Mouse (Mus musculus) limb, embryonic 13.5 days (tissue): ENCODE measurements around the gene Olfm1. TPM values are rescaled to one million over a fixed set of nuclear protein-coding genes. Genes with fewer than 3 reads are reported as not detected.

ENCODE experiments used
- ATAC-seq: fragments of 200-750 bp; cut with Nextera tagmentation; 2 replicates; pipeline ENCODE4 v1.8.0; 2017; ENCODE audit warnings: low read depth, moderate number of reproducible peaks, moderate TSS enrichment; ENCODE audit not compliant: low FRiP score
- H3K27ac ChIP-seq: fragments of 300-500 bp; sonication (generic); 2 replicates; pipeline ENCODE4 v1.5.1; 2015; ENCODE audit warnings: inconsistent platforms, mild to moderate bottlenecking, moderate library complexity
- H3K27me3 ChIP-seq: fragments of 300-500 bp; sonication (generic); 2 replicates; pipeline ENCODE4 v1.6.1; 2015; ENCODE audit warnings: mild to moderate bottlenecking, inconsistent platforms
- H3K36me3 ChIP-seq: fragments of 300-500 bp; sonication (generic); 2 replicates; pipeline ENCODE4 v1.6.1; 2015; ENCODE audit warnings: inconsistent platforms, mild to moderate bottlenecking, moderate library complexity
- H3K4me1 ChIP-seq: fragments of 300-500 bp; sonication (generic); 2 replicates; pipeline ENCODE4 v1.6.1; 2015; ENCODE audit warnings: inconsistent platforms
- H3K4me2 ChIP-seq: fragments of 300-500 bp; sonication (generic); replicated peaks from 2 replicates; pipeline ENCODE4 v1.6.1; 2015; ENCODE audit warnings: inconsistent platforms, mild to moderate bottlenecking, moderate library complexity
- H3K4me3 ChIP-seq: fragments of 300-500 bp; sonication (generic); 2 replicates; pipeline ENCODE4 v1.5.1; 2015; ENCODE audit warnings: moderate library complexity, mild to moderate bottlenecking, inconsistent platforms
- H3K9ac ChIP-seq: fragments of 300-500 bp; sonication (generic); 2 replicates; pipeline ENCODE4 v1.6.1; 2015; ENCODE audit warnings: mild to moderate bottlenecking, inconsistent platforms
- H3K9me3 ChIP-seq: fragments of 300-500 bp; sonication (generic); 2 replicates; pipeline ENCODE4 v1.6.1; 2016; ENCODE audit warnings: inconsistent platforms
- WGBS: fragments of 180-500 bp; shearing (Covaris S2); methylation state at CpG from one replicate; pipeline ENCODE4 v1.1.7; 2015; 5-methylcytosine and 5-hydroxymethylcytosine counted together
- polyA plus RNA-seq: library from polyadenylated mRNA; unstranded; fragments of >200 nt; fragmentation: Nextera tagmentation; extraction: Ambion mirVana; gene quantifications from 2 replicates; pipeline ENCODE4 v1.2.1, GENCODE M21; 2015

Olfm1 gene
- polyA plus RNA-seq, 1 experiment from 2014 or later, result 16.9 TPM

- no peak overlapping the region for H3K27ac ChIP-seq
- peak; percentile 71 for ATAC-seq
- H3K9me3 ChIP-seq, result no peaks in the 10 kb centered on the region
- WGBS, result under 1% methylated on average over 44 of the region's 49 CpGs
- peak overlapping the region; percentile 86 for H3K4me2 ChIP-seq
- H3K4me3 ChIP-seq, result peak overlapping the region; percentile 56
- peaks cover 18% of the 10 kb centered on the region for H3K27me3 ChIP-seq
- H3K36me3 ChIP-seq, result peaks cover 5% of the 10 kb centered on the region; the same call in 1 of the 2 replicates
- H3K9ac ChIP-seq, result peak overlapping the region; percentile 85
- H3K4me1 ChIP-seq, result peaks cover 19% of the 10 kb centered on the region
Measured at GRCm38 (mm10) chr2:28205467-28205805, 12.6 kb downstream of the Olfm1 start.

- Histone ChIP-seq H3K27me3 (peaks cover 18% of the 10 kb centered on the region), H3K27ac (no peak overlapping the region), H3K9ac (peak overlapping the region; percentile 85), H3K9me3 (no peaks in the 10 kb centered on the region), H3K4me1 (peaks cover 19% of the 10 kb centered on the region), H3K36me3 (peaks cover 5% of the 10 kb centered on the region; the same call in 1 of the 2 replicates), H3K4me2 (peak overlapping the region; percentile 86), H3K4me3 (peak overlapping the region; percentile 56)
- 2% methylated on average over 26 of the region's 51 CpGs for WGBS
- ATAC-seq, result peak; percentile 34
Measured at GRCm38 (mm10) chr2:28205870-28206421, 13.2 kb downstream of the Olfm1 start.

GRCm38 (mm10) chr2:28206472-28206871, 13.7 kb downstream of the Olfm1 start:
- H3K27ac ChIP-seq, result no peak overlapping the region
- no peaks in the 10 kb centered on the region for H3K9me3 ChIP-seq
- peak overlapping the region; percentile 85 for H3K9ac ChIP-seq
- H3K36me3 ChIP-seq, result peaks cover 5% of the 10 kb centered on the region; the same call in 1 of the 2 replicates
- H3K4me1 ChIP-seq, result peaks cover 19% of the 10 kb centered on the region
- H3K4me3 ChIP-seq, result peak overlapping the region; percentile 56
- WGBS, result 14% methylated on average over 11 of the region's 11 CpGs
- no peak for ATAC-seq
- H3K27me3 ChIP-seq, result peaks cover 18% of the 10 kb centered on the region
- H3K4me2 ChIP-seq, result peak overlapping the region; percentile 86

- 82% methylated on average over 3 of the region's 3 CpGs for WGBS
- no peak overlapping the region for H3K4me2 ChIP-seq
- no peak overlapping the region for H3K9ac ChIP-seq
- no peaks in the 10 kb centered on the region for H3K9me3 ChIP-seq
- H3K4me1 ChIP-seq, result peaks cover 20% of the 10 kb centered on the region
- H3K4me3 ChIP-seq, result no peak overlapping the region
- peaks cover 5% of the 10 kb centered on the region; the same call in 1 of the 2 replicates for H3K36me3 ChIP-seq
- peaks cover 18% of the 10 kb centered on the region for H3K27me3 ChIP-seq
- H3K27ac ChIP-seq, result no peak overlapping the region
- ATAC-seq, result no peak
Measured at GRCm38 (mm10) chr2:28207200-28207750, 14.5 kb downstream of the Olfm1 start.

- H3K4me2 ChIP-seq, result no peak overlapping the region
- H3K9me3 ChIP-seq, result no peaks in the 10 kb centered on the region
- H3K36me3 ChIP-seq, result peaks cover 9% of the 10 kb centered on the region; the same call in 1 of the 2 replicates
- no peak for ATAC-seq
- no peak overlapping the region for H3K27ac ChIP-seq
- no peak overlapping the region for H3K4me3 ChIP-seq
- WGBS, result 94% methylated on average over 14 of the region's 14 CpGs
- peaks cover 26% of the 10 kb centered on the region for H3K4me1 ChIP-seq
- no peak overlapping the region for H3K9ac ChIP-seq
- H3K27me3 ChIP-seq, result peaks cover 18% of the 10 kb centered on the region
Measured at GRCm38 (mm10) chr2:28208130-28208745, 15.4 kb downstream of the Olfm1 start.

- no peak overlapping the region for H3K4me3 ChIP-seq
Measured at GRCm38 (mm10) chr2:28209211-28209610, 16.4 kb downstream of the Olfm1 start.

GRCm38 (mm10) chr2:28209653-28210052, 16.9 kb downstream of the Olfm1 start:
- Histone ChIP-seq H3K4me3 (no peak overlapping the region), H3K9ac (no peak overlapping the region), H3K27me3 (peaks cover 14% of the 10 kb centered on the region), H3K27ac (no peak overlapping the region), H3K36me3 (peaks cover 16% of the 10 kb centered on the region), H3K4me2 (no peak overlapping the region), H3K9me3 (no peaks in the 10 kb centered on the region), H3K4me1 (peaks cover 21% of the 10 kb centered on the region)
- 86% methylated on average over 12 of the region's 12 CpGs for whole genome bisulfite sequencing
- ATAC-seq, result no peak

More at GRCm38 (mm10) chr2:28209211-28209610, 16.4 kb downstream of the Olfm1 start:
- H3K36me3 ChIP-seq, result peaks cover 11% of the 10 kb centered on the region; the same call in 1 of the 2 replicates
- no peak overlapping the region for H3K27ac ChIP-seq
- H3K4me2 ChIP-seq, result no peak overlapping the region
- 83% methylated on average over 5 of the region's 5 CpGs for WGBS
- H3K4me1 ChIP-seq, result peaks cover 26% of the 10 kb centered on the region
- ATAC-seq, result no peak
- H3K27me3 ChIP-seq, result peaks cover 18% of the 10 kb centered on the region
- no peaks in the 10 kb centered on the region for H3K9me3 ChIP-seq
- H3K9ac ChIP-seq, result no peak overlapping the region

GRCm38 (mm10) chr2:28210273-28210672, 17.5 kb downstream of the Olfm1 start:
- WGBS, result 29% methylated on average over 4 of the region's 4 CpGs
- H3K4me1 ChIP-seq, result peaks cover 16% of the 10 kb centered on the region
- no peak overlapping the region for H3K27ac ChIP-seq
- no peaks in the 10 kb centered on the region for H3K9me3 ChIP-seq
- H3K9ac ChIP-seq, result no peak overlapping the region
- peaks cover 22% of the 10 kb centered on the region for H3K36me3 ChIP-seq
- no peak overlapping the region for H3K4me2 ChIP-seq
- H3K4me3 ChIP-seq, result no peak overlapping the region
- H3K27me3 ChIP-seq, result peaks cover 9% of the 10 kb centered on the region
- no peak for ATAC-seq

- ATAC-seq, result no peak
- Histone ChIP-seq H3K9ac (no peak overlapping the region), H3K4me1 (peaks cover 8% of the 10 kb centered on the region), H3K27me3 (peaks cover 2% of the 10 kb centered on the region), H3K36me3 (peaks cover 32% of the 10 kb centered on the region), H3K4me3 (no peak overlapping the region), H3K9me3 (no peaks in the 10 kb centered on the region), H3K27ac (no peak overlapping the region), H3K4me2 (no peak overlapping the region)
- 73% methylated on average over 22 of the region's 22 CpGs for WGBS
Measured at GRCm38 (mm10) chr2:28211531-28212281, 18.9 kb downstream of the Olfm1 start.

GRCm38 (mm10) chr2:28212911-28213310, 20.1 kb downstream of the Olfm1 start:
- no peak overlapping the region for H3K4me3 ChIP-seq
- H3K27me3 ChIP-seq, result no peaks in the 10 kb centered on the region; the same call in 1 of the 2 replicates
- ATAC-seq, result no peak
- H3K36me3 ChIP-seq, result peaks cover 32% of the 10 kb centered on the region
- H3K9me3 ChIP-seq, result no peaks in the 10 kb centered on the region
- H3K4me2 ChIP-seq, result no peak overlapping the region
- no peak overlapping the region; the same call in 1 of the 2 replicates for H3K9ac ChIP-seq
- 0 out of 2 replicates have a peak, but pooled peaks cover 7% of the 10 kb centered on the region for H3K4me1 ChIP-seq
- no peak overlapping the region for H3K27ac ChIP-seq
- 30% methylated on average over 5 of the region's 5 CpGs for WGBS

GRCm38 (mm10) chr2:28216211-28216775, 23.5 kb downstream of the Olfm1 start:
- H3K27me3 ChIP-seq, result no peaks in the 10 kb centered on the region
- 82% methylated on average over 5 of the region's 5 CpGs for WGBS
- H3K27ac ChIP-seq, result no peak overlapping the region
- H3K9ac ChIP-seq, result no peak overlapping the region
- H3K4me3 ChIP-seq, result no peak overlapping the region
- H3K4me2 ChIP-seq, result no peak overlapping the region
- H3K4me1 ChIP-seq, result 0 out of 2 replicates have a peak, but pooled peaks cover 7% of the 10 kb centered on the region
- H3K36me3 ChIP-seq, result peaks cover 27% of the 10 kb centered on the region; the same call in 1 of the 2 replicates
- no peaks in the 10 kb centered on the region for H3K9me3 ChIP-seq
- no peak for ATAC-seq
